Mouse (Mus musculus): Measurements from ENCODE around the gene Gzf1.

The Gzf1 gene

DNA sequence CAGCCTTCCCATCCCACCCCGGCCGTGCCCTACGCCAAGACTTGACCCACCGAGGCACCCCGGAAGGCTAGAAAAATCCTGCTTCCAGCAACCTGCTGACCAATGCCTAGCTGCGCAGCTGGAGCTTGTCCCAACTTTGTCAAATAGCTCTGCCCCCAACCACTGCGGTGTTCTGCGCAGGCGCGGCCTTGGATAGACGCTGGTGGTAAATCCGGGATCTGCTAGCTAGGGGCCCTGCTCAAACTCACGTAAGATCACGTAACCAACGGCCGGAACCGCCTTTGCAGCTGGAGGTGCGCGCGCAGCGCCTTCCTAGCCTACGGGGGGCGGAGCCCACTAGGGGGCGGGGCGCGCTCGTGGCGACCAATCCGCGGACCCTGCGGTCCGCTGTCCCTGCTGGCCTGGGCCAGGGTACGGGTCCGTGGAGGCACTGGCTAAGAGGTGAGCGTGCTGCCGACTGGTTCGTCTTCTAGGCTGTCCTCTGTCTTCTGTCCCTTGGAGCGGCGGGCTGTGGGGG is at the start of gene Gzf1:
Gene Gzf1 (plus strand): TSS at position 249 of the 517 bp plus-strand sequence.
- peak; percentile 100 for DNase-seq

DNA sequence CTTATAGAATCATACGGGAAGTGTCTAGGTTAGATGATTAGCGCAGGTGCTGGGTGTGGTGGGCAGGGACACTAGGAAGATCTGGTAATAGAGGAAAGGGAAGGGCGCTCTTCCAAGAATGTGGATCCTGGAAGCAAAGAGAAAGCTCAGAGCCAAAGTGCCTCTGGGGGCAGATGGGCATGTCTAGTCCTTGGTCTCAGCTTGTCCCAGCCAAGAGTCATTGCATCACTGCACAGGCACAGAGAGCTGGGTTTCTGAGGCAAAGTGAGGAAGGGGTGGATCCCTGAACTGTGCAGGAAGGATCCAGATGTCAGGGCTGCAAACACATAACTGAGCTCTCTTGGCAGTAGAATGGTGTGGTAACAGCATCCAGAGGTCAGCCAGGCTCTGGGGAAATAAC is 49.2 kb upstream of the Gzf1 start:
- peak; percentile 11 for DNase-seq

DNA sequence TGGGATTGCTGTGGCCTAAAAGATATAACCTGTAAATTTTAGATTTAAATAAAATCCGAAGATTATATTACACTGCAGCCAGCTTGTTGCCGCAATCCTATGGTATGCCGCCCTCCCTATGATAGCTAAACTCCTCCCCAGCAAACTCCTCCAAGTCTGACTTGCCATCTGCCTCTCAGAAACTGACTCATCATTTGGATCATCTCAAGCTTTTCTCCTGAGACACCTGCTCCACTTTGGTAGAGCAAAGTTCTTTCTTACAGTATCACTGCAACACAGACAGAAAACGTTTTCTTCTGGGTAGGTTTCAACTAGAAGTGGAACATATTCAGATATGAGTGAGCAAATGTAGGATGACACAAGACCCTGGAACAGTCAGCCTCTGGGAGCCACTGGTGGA is 46.4 kb upstream of the Gzf1 start:
- no peak for DNase-seq

DNA sequence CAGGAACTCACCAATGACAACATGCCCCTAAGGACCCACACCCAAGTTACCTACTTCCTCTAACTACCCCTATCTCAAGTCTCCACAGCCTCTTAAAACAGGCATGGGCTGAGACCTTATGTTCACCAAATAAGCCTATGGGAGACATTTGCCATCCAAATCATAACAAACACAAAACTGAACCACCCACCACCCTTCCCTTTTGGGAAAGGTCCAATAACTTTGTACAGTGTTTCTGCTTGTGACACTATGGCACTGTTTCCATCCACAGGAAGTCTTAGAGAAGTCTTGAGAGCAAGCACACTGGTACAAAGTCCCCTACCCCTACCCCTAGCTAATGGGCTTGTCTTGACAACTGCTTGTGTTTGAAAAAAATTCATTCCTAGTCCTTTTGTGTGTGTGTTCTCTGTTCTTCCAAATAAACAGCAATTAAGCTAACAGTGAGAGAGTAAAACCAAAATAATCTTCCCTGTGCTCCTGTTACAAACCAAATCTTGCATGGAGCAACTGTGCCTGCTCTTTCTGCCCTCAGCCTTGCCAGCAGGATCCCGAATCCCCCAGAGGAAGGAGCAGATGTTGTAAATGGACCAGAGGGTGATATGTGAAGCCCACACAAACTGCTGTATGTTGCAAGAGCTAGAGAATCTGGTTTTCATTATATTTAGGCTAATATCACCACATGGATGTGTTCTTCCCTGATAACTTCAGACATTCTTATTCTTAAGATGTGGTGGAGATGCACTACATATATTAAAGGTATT is 38.0 kb upstream of the Gzf1 start:
- no peak for DNase-seq

DNA sequence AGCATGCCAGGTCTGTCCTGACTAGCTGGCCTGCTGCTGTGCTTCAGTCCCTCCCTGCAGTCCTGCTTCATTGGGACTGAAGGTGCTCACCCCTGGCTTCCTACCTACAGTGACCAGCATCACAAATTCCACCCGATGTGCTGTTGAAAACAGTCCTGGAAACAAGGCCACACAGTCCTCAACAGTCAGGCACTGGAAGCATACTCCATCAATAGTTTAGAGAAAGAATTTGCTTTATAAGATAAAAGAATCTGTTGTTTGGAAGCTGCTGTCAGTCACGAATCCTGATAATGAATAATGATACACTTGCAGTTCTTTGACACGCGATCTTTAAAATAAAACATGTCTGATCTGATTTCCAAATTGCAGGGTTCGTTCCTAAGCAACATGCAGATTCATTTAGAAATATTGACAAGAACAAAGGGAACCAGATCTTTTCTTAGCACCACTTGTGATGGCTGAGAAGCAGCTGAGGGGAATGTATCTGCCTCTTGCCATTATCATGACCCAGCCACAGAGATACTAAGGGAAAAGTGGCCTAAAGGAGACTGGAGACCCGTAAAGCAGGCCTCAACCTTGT is 36.3 kb upstream of the Gzf1 start:
- DNase-seq, result no peak

DNA sequence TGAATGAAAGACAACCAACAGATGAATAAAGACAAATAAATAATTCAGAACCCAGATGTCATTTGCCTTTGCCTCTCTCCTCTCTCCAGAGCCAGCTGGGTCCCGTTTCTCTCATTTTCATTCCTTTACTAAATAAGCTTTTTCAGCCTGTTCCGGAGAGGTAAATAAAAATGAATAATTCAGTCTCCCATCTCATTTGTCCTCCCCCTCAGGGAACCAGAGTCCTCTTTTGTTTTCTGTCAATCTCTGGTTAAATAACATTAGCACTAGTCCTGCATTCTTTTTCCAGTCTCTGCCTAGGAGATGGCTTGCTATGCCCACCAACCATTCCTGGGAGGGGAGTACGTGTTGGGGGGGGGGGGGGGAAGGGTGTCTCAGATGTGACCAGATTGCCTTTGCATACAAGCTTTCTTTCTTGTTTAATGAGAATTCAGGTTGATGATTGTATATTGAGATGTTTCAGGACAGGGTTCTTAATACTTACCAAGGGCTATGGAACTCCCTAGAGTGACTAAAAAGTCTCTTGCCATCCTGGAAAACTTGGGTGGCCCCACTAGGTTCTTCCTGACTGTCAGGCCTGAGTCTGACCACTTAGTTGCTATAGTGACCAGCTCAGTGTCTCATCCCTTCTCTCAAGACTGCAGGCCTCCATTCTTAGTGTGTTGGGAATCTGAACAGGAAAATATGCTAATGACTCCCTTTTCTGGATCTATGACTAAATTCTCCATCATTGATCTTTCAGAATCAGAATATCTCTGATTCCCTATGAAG is 30.1 kb upstream of the Gzf1 start:
- DNase-seq, result no peak

DNA sequence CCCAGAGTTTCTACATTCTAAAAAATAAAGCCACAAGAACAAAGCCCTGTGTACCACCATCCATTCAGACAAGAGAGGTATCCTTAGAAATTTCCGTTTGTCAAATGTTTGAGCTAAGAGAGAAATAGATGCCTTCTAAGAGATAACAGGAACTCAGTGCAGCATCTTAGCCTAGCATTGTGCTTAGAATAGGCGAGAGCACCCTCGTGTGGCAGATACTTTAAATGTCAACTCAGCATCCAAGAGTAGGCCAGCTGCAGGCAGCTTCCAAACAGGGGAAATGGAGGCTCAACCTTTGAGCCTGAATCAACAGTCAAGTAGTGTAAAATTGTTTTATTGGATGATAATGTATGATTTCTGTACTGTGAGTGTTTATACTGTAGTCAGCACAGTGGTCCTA is 25.9 kb upstream of the Gzf1 start:
- peak; percentile 72 for DNase-seq

DNA sequence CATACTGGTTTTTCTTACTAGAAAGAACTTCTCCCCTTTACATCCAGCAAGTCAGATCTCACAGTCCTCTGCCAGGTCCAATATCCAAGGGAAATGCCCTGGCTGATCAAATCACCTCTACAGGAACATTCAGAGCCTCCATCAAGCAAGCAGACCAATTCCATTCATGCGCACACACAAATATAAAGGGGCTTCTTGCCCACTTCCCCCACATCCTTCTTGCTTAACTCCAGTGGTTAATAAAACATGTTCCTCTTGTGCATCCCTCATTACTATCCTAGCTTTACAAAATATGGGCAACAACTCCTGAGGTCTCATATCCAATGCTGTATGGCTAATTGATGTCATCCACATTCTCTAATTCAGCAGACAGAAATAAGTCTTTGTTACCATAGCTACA is 17.4 kb upstream of the Gzf1 start:
- DNase-seq, result no peak

DNA sequence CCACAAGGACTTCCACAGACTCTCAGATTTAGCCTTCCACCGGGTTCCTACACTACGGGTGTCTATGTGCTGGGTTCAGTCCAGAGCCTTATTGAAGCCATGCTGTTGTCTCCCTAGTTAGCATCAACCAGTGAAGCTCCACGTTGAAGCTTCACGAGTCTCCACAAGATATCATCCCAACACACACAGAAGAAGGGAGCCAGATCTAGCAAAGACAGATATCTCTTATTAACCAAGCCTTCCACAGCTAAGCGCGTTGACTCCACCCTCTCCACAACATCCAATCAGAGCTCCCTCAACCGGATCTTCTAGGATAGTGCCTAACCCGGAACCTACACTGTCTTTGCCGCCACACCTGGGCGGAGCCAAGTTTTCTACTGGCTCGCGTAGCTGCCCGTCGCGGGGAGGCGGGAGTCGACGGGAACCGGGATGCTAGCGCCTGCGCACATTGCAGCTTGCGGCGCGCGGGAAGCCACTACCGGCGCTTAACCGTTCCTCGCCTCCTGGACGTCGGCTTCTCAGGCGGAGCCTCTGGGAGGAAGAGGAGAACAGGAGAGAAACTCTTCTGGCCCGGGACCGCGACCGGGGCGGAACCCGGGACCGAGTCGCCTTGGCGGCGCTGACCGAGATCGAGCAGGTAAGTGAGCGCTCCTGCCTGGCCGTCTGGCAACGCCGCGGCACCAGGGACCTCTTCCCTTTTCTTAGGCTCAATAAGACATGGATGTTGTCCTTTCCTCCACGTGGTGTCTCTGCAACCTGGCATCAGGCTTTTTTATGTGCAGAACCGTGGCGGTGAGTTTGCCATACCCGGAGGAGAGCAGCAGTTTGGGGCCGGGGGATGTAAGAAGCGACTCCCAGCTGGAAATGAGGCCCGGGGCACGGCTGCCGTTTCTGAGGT is 8.4 kb upstream of the Gzf1 start, which contains the start of gene Nxt1:
Gene Nxt1 (plus strand): TSS at position 403 of the 898 bp plus-strand sequence.
- peak; percentile 99 for DNase-seq

DNA sequence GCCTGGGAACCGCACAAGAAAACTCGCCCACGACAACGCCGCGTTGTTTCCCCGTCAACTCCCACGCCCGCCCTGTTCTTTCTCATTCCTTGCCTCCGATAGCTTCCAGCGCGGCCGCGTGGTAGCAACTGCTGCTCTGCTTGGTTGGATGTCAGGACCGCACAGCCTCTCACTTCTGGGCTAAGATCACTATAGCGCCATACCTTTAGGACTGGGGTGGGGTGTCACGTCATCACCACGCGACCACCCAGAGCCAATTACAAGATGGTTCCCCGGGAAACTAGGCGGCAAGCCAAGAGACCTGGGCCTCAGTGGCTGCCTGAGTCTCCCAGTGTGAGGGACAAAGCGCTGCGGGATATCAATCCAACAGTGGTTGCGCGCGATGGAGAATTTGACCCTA is 3.0 kb upstream of the Gzf1 start:
- DNase-seq, result peak; percentile 49

DNA sequence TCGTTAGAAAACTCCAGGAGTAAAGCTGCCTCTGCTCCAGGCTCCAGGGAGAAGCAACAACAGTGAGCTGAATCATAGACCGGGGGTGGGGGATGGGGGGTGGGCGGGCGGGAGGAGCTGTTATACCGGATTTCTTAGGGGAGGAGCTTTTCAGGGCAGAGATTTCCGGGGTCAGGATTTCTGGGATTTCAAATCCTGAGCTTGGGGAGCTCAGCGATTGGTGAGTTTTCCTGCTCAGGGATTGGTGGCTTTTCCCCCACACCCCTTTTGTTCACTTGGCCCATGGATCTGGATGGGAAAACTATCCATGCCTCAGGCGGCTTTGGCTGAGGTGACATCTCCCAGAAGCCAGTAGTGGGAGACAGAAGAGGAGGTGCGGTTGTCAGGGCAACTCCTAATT is 1.5 kb upstream of the Gzf1 start:
- peak; percentile 89 for DNase-seq

DNA sequence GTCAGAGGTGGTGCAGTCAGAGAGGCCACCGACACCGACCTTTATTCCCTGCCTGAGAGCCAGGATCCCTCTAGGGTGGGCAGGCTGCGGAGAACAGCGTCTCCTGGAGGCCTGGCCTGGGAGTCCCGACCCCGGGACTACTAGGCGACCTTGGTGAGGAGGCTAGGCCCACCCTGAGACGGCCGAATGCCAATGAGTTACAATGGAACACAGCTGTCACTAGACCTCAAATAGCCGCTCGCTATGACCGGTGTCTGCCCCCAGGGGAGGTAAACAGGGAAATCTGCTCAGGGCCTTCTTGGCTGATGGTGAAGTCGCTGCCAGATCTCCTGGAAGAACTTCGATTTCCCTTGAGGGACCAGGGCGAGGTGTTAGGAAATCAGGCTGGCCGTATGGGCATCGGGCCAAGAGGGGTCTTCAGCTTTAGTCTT is 653 bp downstream of the Gzf1 start:
- peak; percentile 61 for DNase-seq

DNA sequence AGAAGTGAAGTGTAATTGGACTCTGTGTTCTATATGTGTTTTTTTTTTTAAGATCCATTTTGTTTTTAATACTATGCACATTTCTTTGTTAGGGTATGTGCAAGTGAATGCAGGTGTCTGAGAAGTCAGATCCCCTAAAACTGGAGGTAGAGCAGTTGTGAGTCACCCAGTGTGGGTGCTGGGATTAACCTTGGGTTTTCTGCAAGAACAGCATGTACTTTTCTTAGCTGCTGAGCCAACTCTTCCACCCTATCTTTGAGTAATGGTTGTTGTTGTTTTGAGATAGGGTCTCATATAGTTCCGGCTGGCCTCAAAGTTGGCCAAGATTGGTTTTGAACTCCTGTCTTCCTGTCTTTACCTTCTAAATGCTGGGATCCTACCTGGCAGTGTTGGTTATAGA is 2.2 kb downstream of the Gzf1 start:
- no peak for DNase-seq

DNA sequence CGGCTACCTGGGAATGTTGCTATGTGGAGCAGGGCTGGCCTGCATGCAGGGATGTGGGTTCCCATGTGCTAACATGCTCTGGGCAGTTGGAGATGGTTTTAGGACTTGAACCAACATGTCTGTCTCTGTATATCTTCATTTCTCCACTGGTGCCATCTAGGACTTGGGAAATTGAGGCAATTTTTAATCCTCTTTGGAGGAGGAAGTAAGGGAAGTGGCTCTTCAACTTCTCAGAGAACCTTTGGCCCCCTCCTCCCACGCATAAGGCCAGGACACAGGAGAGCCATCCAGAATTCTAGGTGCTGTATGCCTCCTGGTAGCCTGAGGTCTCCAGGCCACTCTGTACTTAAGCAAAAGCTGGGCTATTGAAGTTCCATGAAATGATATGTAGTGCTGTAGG is 4.1 kb downstream of the Gzf1 start:
- no peak for DNase-seq

DNA sequence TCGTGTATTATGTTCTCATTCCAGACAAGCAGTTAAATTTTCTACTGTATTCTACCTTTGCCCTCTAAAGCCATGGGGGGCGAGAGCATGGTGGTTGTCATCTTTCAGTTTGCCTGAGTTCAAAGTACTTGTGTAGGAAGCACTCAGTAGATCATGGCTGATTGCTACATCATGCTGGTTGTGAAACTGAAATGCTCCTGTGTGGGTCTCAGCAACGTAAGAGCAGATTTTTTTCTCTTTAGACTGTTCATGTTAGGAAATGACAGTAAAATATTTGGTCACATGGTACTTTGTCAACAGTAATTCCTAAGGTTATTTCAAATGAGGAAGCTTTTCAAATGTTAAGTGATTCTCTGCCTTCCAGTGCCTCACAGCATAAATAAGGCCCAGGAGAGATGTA is 4.9 kb downstream of the Gzf1 start:
- DNase-seq, result no peak

DNA sequence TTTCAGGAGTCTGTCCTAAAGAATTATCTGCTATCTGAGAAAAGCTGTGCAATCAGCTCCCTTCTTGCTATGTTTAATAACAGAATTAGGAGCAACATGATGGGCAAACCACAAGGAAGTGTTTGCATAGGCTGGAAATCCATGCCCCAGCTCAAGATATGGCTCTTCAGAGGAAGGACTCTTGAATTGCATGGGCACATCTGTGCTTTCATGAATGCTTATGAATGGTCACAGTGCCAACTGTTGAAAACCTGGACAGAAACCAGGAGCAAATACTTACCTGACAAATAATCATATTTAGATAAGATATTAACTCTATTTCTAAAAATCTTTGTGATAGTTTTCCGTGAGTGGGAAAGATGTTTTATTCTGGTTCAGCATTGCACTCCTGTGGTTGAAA is 6.0 kb downstream of the Gzf1 start:
- no peak for DNase-seq

DNA sequence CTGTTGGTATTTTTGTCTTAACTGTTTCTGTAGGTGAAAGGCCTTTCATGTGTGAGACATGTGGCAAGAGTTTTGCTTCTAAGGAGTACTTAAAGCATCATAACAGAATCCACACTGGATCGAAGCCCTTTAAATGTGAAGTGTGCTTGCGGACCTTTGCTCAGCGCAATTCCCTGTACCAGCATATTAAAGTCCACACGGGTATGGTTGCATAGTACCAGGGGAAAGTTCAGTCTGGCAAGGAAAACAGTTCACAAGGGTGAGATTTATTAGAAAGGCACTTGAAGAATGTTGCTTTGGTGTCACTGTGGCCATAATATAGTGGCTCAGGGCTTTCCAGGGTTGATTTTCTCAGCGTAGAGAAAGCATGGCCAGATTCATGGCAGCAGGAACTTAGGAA is 7.1 kb downstream of the Gzf1 start:
- peak; percentile 82 for DNase-seq

DNA sequence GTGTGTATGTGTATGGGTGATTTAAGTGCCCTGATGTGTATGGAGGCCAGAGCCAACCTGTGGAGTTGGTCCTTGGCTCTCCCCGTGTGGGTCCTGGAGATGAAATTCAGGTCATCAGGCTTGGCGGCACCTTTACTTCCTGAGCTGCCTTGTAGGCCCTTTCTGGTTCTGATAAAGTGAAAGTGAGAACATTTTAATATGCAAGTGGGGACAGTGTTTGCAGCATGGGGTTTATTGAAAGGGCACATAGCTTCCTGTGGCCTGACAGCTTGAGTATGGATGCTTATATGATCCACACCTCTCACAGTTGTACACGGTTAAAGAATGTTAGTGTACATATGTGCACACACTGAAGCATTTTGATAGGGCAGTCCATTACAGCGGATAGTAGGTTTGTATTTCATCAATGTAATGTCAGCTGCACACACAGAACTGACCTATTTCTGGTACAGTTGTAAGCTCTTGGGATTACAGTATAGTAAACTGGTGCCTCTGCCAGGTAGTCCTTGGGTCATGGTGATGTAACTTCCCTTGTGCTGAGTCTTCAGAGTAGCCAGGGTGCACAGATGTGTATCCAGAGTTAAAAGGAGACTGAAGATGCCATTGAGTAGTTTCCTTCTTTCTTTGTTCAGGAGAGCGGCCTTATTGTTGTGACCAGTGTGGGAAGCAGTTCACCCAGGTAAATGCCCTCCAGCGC is 8.8 kb downstream of the Gzf1 start:
- no peak for DNase-seq

DNA sequence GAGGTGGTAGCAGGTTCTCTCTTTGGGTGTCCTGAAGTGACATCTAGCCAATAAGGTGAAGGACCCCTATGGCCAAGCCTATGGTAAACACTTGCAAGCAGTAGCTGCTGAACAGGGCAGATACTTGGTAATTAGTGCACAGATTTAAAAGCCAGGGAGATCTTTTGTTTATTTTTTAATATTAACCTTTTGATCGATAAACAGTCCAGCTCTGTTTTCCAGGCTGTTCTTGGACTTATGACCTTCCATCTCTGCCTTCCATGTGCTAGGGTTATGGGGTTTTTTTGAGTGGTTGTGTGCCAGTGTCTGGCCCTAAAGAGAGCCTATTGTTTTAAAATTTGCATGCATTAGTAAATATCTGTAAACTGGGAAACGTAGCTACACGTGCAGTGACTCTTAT is 9.5 kb downstream of the Gzf1 start:
- DNase-seq, result no peak

DNA sequence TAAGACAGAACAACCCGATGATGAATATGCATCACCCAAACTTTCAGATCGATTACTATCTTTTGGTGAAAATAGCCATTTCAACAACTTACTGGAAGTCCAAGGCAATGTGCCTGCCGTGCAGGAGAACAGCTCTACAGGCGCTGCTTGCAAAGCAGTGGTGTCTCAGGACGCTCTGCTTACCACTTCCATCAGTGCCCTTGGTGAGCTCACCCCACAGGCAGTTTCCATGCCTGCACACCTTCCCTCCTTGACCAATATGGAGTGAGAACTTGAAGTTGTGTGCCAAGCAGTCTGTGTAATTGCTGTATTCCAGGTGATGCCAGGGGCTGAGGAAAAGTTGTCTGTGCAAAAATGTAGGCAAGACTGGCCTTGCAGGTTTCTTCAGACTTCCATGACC is 10.0 kb downstream of the Gzf1 start:
- peak; percentile 24 for DNase-seq

DNA sequence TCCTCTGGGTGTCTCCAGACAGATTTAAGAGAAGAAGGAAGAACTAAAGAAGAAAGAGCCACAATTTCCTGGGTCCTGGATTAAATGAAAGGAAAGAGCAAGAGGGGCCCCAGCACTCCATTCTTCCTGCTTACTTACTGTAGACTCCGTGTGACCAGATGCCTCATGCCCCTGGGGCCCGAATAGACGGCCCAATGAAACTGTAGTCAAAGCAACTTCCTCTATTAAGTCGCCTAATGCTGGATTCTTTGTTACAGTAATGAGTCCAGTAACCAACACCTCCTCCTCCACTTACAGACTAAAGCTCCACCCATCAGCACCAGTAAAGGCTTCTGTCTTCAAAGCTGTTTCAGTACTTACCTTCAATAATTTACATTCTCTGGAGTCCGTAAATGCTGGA is 17.7 kb downstream of the Gzf1 start:
- no peak for DNase-seq

All from kidney, adult 9 months (tissue).